Mouse (Mus musculus): ENCODE data around the gene Prpf8. TPM values are rescaled to one million over a fixed set of nuclear protein-coding genes. Genes with fewer than 3 reads are reported as not detected.

Gene Prpf8
- 197 TPM for total RNA-seq (2023)

DNA sequence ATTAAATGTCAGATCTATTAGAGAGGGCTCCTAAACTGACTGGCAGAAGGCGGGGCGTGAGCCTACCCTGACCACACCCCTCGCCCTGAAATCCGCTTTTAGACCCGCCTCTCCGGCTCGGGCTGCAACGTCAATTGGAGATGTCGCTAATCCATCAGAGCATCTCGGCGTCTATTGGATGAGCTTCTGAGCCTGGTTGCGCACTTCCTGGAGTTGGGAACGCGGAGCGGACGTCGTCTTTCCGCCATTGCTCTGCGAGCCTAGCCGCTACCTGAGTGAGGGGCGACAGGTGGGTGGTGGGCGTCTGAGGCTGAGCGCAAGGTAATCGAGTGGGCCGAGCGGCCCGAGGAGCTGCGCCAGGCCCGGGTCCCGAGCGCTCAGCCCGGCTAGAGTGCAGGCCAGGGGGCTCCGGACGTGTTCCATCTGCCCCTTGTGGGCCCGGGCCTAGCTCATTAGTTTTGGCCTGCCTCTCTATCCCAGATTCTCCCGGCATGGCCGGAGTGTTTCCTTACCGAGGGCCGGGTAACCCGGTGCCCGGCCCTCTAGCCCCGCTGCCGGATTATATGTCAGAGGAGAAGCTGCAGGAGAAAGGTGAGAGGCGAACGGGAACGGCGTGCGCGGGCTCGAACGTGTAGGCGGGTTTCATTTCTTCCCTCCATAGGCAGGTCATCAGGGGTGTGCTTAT lies at the start of gene Prpf8:
TSS of gene Prpf8 (plus strand) at position 216 of the 685 bp plus-strand sequence.

DNA sequence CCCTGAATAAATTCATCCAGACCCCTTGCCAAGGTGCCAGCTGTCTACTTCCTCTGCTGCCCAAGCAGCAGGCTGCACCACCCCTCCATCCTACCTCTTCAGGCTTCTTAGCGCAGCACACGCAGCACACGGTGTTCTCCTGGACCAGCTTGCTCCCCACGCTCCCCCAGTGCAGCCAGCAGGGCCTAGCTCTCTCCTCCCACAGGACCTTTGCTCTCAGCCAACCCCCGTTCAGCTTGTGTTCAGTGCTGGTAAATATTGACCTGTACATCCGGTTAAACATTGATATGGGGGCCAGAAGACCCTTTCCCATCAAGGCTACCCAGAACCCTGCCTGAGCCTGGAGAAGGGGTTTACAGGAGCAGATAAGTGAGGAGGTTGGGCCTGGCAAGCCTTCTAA lies 47.3 kb upstream of the Prpf8 start, which contains the start of gene Serpinf2:
TSS of gene Serpinf2 (minus strand) at position 229 of the 400 bp plus-strand sequence.

DNA sequence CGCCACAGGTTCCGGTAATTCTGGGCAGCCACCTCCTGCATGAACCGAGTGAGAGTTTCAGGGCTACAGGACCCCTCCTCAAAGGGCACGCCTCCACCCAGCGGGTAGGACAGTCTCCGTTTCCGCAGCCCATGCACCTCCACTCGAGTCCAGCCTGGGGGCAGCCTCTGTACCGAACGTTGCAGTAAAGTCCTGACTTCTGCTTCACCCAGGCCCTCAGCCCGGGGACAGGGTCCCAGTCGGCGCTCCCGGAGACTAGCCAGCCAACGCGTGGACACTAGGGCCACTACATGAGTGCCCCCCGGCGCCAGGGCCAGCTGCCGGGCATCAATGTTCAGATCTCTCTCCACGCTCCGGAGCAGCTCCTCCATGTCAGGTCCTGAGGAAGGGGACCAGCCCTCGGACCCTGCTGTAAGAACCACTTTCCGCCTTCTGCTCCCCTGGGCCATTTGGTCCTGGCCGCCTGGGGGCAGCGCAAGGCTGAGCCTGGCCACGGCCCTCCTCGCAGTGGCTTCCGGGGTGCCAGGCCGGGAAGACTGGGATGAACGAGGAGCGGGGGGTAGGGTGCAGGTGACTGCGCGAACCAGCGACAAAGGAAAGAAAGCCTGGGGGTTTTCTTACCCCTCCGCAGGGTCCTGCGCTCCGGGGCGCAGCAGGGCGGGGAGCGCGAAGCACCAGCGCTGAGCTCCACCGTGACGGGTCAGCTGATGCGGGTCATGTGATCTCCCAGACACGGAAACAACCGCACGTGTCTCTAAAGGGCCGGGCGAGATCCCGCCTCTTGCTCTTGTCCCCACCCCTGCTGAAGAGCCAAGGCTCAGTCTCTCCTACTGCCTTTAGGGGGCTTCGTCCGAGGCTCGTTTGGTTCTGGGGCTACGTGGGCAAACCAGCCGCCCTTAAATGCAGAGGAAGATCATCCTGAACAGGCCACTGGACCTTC lies 32.4 kb upstream of the Prpf8 start, which contains the start of gene Wdr81:
TSS of gene Wdr81 (minus strand) at position 727 of the 940 bp plus-strand sequence.

DNA sequence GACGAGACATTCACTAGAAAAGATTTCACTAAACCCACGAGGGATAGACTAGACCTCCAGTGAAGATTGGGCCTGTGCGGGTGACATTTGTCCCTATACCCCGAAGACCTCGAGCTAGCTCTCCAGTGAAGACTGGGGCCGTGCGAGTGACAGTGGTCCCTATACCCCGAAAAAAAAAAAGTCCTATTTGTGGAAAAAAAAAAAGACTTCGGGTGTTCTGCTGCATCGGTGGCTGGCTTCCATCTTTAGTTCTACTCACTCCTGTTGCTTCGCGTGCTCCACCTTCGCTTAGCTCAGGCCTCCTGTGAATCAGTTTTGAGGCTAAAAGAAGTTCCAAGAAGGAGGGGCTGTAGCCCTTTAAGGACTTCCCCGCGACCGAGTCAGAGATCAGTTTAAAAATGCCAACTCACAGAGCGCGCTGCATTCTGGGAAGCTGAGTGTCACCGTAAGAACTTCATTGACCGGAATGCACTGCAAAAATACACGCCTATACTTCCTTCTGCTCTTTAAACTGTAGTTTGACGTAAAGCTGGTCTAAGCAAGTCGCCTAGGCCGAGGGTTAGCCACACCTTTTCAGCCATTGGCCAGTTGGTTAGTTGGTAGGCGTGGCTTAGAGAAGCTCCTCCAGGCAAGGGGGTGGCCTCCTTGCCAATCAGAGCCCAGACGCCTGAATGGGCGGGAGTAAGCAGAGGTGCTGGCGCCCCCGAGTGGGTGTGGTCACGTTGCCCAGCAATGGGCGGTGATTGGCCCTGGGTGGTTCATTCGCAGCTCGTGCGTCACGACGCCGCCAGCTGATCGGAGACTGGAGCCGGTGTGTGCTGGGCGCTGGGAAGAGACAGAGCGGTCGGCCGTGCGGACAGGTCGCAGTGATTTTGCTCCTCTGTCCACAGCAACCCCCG lies 25.5 kb upstream of the Prpf8 start, which contains the start of gene Tlcd2:
TSS of gene Tlcd2 (plus strand) at position 872 of the 899 bp plus-strand sequence.

DNA sequence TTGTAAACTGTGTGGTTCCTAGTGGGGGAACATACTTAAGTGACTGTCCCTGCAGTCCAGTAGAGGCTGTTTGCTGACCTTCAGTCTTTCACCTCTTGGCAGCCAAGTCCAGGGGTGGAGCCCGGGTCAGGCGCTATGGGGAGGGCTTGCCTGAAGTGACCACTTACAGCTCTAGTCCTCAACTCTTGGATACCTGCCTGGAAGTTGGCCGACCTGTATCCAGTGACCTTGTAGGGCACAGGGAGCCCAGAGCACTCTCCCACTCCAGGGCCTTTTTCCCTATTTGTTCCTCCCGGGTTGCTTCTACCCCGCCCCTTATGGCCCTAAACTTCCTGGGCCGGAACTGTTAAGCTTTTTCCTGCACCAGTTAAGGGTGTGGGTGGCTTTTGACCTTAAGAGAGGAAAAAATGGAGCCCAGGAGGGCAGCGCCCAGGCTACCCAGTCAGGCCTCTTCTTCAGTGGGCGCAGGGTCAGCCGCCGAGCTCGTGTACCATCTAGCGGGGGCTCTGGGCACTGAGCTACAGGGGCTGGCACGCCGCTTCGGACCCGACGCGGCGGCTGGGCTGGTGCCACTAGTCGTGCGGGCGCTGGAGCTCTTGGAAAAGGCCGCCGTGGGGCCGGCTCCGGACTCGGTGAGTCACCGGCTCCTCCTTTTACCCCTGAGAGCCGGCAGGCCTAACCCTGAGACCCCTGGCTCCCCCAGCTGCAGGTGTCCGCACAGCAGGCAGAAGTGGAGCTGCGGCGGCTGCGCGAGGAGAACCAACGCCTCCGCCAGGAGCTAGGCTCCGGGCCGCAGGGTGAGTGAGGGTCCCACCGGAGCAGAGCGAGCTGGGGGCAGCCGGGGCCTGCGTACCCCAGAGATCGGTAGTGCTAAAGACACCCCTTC lies 23.4 kb downstream of the Prpf8 start, which contains the start of gene Rilp:
TSS of gene Rilp (plus strand) at position 354 of the 886 bp plus-strand sequence.

DNA sequence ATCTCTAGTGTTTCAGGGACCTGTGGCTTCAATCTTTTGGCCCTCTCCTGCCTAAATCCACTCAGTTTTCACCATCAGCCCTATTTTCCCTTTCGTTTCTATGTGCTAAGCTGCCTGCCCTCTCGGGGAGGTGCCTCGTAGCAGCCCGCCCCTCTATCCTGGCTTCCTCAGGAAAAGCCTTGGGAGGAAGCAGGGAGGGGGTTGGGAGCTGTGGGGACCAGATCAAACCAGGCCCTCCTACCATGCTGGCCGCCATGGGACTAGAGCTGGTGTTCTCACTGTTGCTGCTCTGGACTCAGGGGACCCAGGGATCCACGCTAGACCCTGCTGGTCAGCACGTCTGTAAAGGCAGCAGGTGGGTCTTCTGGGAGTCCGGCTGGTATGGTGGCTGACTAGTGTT lies 26.7 kb downstream of the Prpf8 start, which contains the start of gene Scarf1:
TSS of gene Scarf1 (plus strand) at position 205 of the 400 bp plus-strand sequence.

DNA sequence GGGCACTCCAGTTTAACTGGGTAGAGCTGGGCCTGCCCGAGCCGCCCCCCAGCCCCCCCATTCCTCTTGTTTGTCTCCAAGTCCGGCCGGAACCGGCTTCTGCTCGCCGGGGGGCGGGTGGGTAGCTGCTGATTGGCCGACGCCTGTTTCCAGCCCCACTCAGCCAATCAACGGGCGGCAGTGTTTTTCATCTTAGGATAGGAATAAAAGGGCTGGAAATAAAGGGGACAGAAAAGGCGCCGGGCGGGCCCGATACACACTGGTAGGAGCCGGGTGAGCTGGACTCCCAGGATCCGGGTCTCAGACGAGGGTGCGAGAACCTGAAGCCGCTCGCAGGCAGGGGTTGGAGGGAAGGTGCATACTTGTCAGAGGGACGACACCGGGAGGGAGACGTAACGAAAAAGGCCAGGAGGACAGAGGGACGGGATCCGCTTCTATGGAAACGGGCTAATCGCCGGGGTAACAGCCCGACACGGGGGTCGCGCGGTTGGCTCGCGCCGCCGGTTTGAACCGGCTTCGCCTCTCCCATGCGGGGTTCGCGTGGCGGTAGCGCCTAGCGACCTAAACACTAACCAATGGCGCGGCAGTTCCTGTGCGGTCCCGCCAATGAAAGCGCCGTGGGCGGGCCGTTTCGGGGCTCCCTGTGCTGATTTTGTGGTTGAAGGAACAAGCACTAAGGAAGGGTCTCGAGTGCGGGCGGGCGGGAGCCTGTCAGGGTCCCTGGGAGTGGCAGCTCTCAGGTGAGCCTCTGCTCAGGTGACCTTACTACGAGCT lies 45.0 kb downstream of the Prpf8 start, which contains the start of gene Slc43a2:
TSS of gene Slc43a2 (plus strand) at position 226 of the 774 bp plus-strand sequence.

Other genes starting within 250 kb of the Prpf8 start
- 147 TPM for gene Rpa1, start 138.5 kb upstream of the Prpf8 start, total RNA-seq (2023)
- 16.1 TPM for gene Smyd4, start 138.4 kb upstream of the Prpf8 start, total RNA-seq (2023)
- gene Serpinf1, start 64.1 kb upstream of the Prpf8 start, total RNA-seq (2023): 0.55 TPM
- gene Serpinf2, start 47.2 kb upstream of the Prpf8 start, total RNA-seq (2023): 0.46 TPM
- 25.1 TPM for gene Wdr81, start 32.1 kb upstream of the Prpf8 start, total RNA-seq (2023)
- 1.0 TPM for gene Tlcd2, start 25.1 kb upstream of the Prpf8 start, total RNA-seq (2023)
- gene Rilp, start 23.3 kb downstream of the Prpf8 start, total RNA-seq (2023): 0.58 TPM
- not detected for gene Scarf1, start 26.7 kb downstream of the Prpf8 start, total RNA-seq (2023)
- gene Slc43a2, start 44.9 kb downstream of the Prpf8 start, total RNA-seq (2023): 98.9 TPM
- gene Pitpna, start 101.3 kb downstream of the Prpf8 start, total RNA-seq (2023): 170 TPM
- 98.2 TPM for gene Inpp5k, start 144.2 kb downstream of the Prpf8 start, total RNA-seq (2023)
- gene Myo1c, start 163.7 kb downstream of the Prpf8 start, total RNA-seq (2023): 29.1 TPM
- gene Crk, start 192.4 kb downstream of the Prpf8 start, total RNA-seq (2023): 54.4 TPM
- 159 TPM for gene Ywhae, start 246.1 kb downstream of the Prpf8 start, total RNA-seq (2023)

All from CD8-positive naive resting alpha-beta T cell, adult 57 days (primary cell).